Mouse (Mus musculus): Measurements from ENCODE around the gene Rhox4a.
"Not testable (repeated sequence)": the region's sequence is repeated elsewhere in the genome, so short reads cannot be mapped to it uniquely, and the experiment has no call there.

The Rhox4a gene

DNA sequence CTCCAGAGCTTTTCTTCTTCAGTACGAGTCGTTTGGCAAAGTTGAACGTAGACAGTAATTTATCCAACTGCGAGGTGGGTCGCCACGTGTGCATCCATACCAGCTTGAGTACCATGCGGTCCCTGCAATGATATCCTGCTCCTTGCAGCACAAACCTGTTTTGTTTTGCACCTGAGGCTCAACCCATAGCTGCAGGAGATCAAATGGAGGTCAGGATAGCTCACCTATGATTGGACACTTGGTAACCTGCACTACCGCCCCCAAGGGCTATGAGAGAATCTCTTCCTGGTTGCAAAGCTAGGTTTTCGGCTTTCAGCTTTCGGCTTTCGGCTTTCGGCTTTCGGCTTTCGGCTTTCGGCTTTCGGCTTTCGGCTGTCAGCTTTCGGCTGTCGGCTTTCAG lies at the start of gene Rhox4a:
TSS of gene Rhox4a (plus strand) at position 301 of the 400 bp plus-strand sequence.
- not testable (repeated sequence) for DNase-seq

DNA sequence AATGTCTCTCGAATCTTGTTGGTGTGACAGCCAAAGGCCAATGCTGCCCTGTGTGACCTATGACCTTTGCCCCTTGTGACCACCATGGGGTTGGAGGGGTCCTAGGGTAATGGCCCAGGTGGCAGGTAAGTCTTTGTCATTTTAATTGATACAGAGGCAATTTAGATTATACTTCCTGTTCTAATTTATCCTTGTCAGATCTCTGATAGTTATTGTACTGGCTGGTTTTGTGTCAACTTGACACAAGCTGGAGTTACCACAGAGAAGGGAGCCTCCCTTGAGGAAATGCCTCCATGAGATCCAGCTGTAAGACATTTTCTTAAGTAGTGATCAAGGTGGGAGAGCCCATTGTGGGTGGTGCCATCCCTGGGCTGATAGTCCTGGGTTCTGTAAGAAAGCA lies 43.0 kb upstream of the Rhox4a start, which contains the start of gene Rhox1:
TSS of gene Rhox1 (minus strand) at position 101 of the 400 bp plus-strand sequence.
- not testable (repeated sequence) for DNase-seq

- not testable (repeated sequence) for DNase-seq
Measured at GRCm38 (mm10) chrX:37244676-37245075, 20.5 kb upstream of the Rhox4a start, which contains the start of gene Rhox2a. Gene Rhox2a (plus strand): TSS chrX:37244976.

GRCm38 (mm10) chrX:37249619-37250018 lies 15.5 kb upstream of the Rhox4a start, which contains the start of gene Rhox3a:
Gene Rhox3a (plus strand): TSS chrX:37249919.
- not testable (repeated sequence) for DNase-seq

All from lung, postnatal 4 days (tissue).